Mouse (Mus musculus): Measurements from ENCODE around the gene Nckap5. TPM values are rescaled to one million over a fixed set of nuclear protein-coding genes. Genes with fewer than 3 reads are reported as not detected.

The Nckap5 gene
- total and polyA plus RNA-seq, 2 experiments from 2014 or later: 9.3 to 10.2 TPM

DNA sequence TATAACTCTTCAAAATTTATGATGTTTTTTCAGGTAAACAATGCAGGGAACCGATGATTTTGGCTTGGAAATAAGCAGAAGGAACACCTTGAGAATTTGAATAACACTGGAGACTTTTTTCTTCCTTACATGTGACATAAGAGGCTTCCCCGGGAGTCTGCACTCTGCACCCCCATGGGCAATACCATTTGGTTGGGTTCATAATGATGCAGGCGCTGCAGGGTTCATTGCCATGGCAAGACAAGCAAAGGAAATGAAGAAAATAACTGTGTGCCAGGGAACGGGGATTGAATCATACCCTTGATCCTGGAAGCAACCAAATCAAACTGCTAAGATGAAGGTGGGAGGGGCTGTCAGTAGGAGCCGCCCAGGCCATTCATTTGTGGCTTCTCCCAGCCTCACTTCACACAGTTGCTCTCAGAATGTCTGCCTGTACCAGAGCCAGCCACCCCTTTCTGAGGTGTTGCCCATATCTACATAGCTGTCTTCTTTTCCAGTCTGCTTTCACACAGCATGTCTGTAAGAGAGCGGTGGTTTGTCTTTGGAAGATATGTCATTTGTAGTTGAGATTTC, 392.5 kb downstream of the Nckap5 start:
- no peak for TF ChIP-seq CTCF (IDR thresholded peaks at IDR 0.05; ENCODE audit: low read depth)
- Histone ChIP-seq H3K9me3 (ENCODE audit: low read length) (no peaks in the 10 kb centered on the region), H3K27me3 (ENCODE audit: insufficient read depth, low read length) (no peaks in the 10 kb centered on the region), H3K36me3 (ENCODE audit: insufficient read depth) (no peaks in the 10 kb centered on the region), H3K4me2 (ENCODE audit: low read depth) (no peak overlapping the region), H3K4me1 (ENCODE audit: insufficient read depth) (peaks cover 9% of the 10 kb centered on the region; the same call in 1 of the 2 replicates), H3K4me3 (ENCODE audit: low read depth, low read length) (no peak overlapping the region), H3K27ac (ENCODE audit: low read depth, low read length) (0 out of 2 replicates have a peak overlapping the region, but pooled peaks have one; percentile 3), H3K9ac (no peak overlapping the region)
- DNase-seq (no peak), ATAC-seq (peak; percentile 81)
- 53% methylated on average over 6 of the region's 6 CpGs for WGBS

DNA sequence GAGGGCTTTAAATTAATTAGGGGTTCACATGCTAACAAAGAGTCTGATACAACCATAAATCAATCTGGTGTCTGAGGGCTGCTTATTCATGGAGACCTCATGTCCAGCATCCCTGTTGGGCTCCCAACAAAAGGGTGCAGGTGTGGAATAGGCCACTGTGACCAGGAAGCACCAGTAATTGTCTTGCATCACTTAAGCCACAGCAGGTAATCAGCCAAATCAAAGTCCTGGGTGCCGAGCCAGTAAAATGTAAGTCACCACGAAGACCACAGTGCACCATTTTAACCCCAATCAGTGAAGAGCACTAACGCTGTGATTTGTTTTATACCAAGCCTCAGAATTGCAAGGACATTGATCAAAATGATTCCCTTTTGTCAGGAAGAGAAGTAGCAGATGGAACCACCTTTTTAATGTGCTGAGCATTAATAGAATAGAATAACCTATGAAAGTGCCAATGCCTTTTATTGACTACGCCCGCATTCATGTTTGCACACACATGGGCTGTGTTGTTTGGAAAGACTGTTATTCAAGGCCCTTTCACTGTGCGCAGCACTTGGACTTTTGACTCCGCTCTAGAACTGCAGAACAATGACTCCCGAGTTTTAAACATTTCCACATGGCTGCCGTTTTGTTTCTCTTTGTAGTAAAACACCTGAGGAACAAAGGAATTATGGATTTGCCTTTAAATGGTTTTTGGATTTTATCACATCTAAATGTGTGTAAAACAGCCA, 393.5 kb downstream of the Nckap5 start:
- ATAC-seq (peak; percentile 21; the same call in 1 of the 2 replicates), DNase-seq (no peak)
- Histone ChIP-seq H3K27ac (ENCODE audit: low read depth, low read length) (peak overlapping the region; percentile 3; the same call in 1 of the 2 replicates), H3K4me2 (ENCODE audit: low read depth) (no peak overlapping the region), H3K27me3 (ENCODE audit: insufficient read depth, low read length) (no peaks in the 10 kb centered on the region), H3K9ac (no peak overlapping the region), H3K4me1 (ENCODE audit: insufficient read depth) (peaks cover 9% of the 10 kb centered on the region; the same call in 1 of the 2 replicates), H3K36me3 (ENCODE audit: insufficient read depth) (no peaks in the 10 kb centered on the region), H3K9me3 (ENCODE audit: low read length) (no peaks in the 10 kb centered on the region), H3K4me3 (ENCODE audit: low read depth, low read length) (no peak overlapping the region)
- WGBS: 40% methylated on average over 9 of the region's 9 CpGs
- no peak for TF ChIP-seq CTCF (IDR thresholded peaks at IDR 0.05; ENCODE audit: low read depth)

DNA sequence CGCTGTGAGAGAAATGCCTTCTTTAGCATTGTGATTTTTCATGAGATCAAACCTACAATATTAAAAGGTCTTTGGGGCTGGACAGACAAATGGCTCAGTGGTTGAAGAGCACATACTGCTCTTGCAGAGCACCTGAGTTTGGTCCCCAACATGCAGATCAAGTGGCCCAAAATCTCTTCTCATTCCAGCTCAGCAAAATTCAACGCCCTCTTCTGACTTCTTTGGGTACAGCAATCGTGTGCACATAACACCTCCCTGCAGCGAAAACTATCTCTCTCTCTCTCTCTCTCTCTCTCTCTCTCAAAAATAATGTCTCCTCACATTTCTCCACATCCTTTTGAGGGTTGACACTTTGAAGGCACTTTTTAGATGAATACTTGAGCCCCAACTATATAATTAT, 398.3 kb downstream of the Nckap5 start:
- 86% methylated on average over 4 of the region's 4 CpGs for WGBS

DNA sequence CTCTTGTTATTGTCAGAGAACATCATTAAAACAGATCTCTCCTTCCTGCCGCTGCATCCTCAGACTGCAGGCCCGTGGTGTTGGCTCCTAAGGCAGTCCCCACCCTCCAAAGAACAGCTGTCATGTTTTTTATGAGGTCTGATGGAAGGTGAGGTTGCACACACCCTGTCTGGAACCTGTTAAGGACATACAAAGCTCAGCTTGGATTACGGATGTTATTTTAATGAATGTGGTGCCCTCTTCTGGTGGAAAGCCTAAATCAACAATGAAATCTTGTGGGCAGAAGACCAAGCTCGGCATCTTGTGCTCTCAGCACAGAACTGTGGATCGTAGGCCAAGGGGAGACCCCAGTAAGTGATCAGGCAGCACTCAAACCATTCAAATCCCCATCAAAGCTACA, 399.0 kb downstream of the Nckap5 start:
- Histone ChIP-seq H3K27ac (ENCODE audit: low read depth, low read length) (0 out of 2 replicates have a peak overlapping the region, but pooled peaks have one; percentile 40), H3K4me2 (ENCODE audit: low read depth) (0 out of 2 replicates have a peak overlapping the region, but pooled peaks have one; percentile 7)
- peak; percentile 92 for DNase-seq

More for the DNA sequence above, 398.3 kb downstream of the Nckap5 start:
- H3K9me3 ChIP-seq (ENCODE audit: low read length): no peaks in the 10 kb centered on the region
- no peak overlapping the region for H3K4me3 ChIP-seq (ENCODE audit: low read depth, low read length)
- H3K36me3 ChIP-seq (ENCODE audit: insufficient read depth): no peaks in the 10 kb centered on the region
- H3K27ac ChIP-seq (ENCODE audit: low read depth, low read length): no peak overlapping the region
- H3K9ac ChIP-seq: no peak overlapping the region
- DNase-seq (peak; percentile 47), ATAC-seq (peak; percentile 16; the same call in 1 of the 2 replicates)
- no peaks in the 10 kb centered on the region for H3K27me3 ChIP-seq (ENCODE audit: insufficient read depth, low read length)
- no peak overlapping the region for H3K4me2 ChIP-seq (ENCODE audit: low read depth)
- H3K4me1 ChIP-seq (ENCODE audit: insufficient read depth): peaks cover 3% of the 10 kb centered on the region; the same call in 1 of the 2 replicates
- TF ChIP-seq CTCF (IDR thresholded peaks at IDR 0.05; ENCODE audit: low read depth): peak; percentile 48

DNA sequence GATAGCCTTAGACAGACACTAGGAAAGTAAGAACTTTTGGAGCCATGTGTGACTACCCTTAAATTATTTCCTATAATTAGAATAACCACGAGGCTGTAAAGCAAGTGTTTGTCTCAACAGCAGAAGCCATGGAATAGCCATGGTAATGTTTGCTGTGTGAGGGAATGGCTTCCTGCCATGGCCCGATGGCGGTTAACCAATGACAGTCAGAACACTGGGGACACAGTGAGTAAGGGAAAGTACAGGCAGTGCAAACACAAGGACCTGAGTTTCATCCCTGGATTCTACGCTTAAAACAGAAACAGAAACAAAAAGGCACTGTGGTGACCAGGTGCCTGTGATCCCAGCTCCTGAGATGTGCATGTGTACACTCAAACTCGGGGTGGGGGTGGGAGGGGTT, 419.2 kb downstream of the Nckap5 start:
- Histone ChIP-seq H3K4me1 (ENCODE audit: insufficient read depth) (no peaks in the 10 kb centered on the region), H3K27me3 (ENCODE audit: insufficient read depth, low read length) (no peaks in the 10 kb centered on the region), H3K9me3 (ENCODE audit: low read length) (no peaks in the 10 kb centered on the region), H3K4me2 (ENCODE audit: low read depth) (no peak overlapping the region), H3K9ac (no peak overlapping the region), H3K4me3 (ENCODE audit: low read depth, low read length) (no peak overlapping the region), H3K27ac (ENCODE audit: low read depth, low read length) (no peak overlapping the region), H3K36me3 (ENCODE audit: insufficient read depth) (no peaks in the 10 kb centered on the region)
- DNase-seq (no peak), ATAC-seq (no peak)
- WGBS: 75% methylated on average over 5 of the region's 5 CpGs
- no peak for TF ChIP-seq CTCF (IDR thresholded peaks at IDR 0.05; ENCODE audit: low read depth)

More for the DNA sequence above, 399.0 kb downstream of the Nckap5 start:
- Histone ChIP-seq H3K4me1 (ENCODE audit: insufficient read depth) (peaks cover 3% of the 10 kb centered on the region; the same call in 1 of the 2 replicates), H3K27me3 (ENCODE audit: insufficient read depth, low read length) (no peaks in the 10 kb centered on the region), H3K9ac (no peak overlapping the region), H3K36me3 (ENCODE audit: insufficient read depth) (no peaks in the 10 kb centered on the region), H3K4me3 (ENCODE audit: low read depth, low read length) (no peak overlapping the region; the same call in 1 of the 2 replicates), H3K9me3 (ENCODE audit: low read length) (no peaks in the 10 kb centered on the region)
- ATAC-seq: peak; percentile 86
- WGBS: 11% methylated on average over 5 of the region's 5 CpGs
- peak; percentile 80 for TF ChIP-seq CTCF (IDR thresholded peaks at IDR 0.05; ENCODE audit: low read depth)

DNA sequence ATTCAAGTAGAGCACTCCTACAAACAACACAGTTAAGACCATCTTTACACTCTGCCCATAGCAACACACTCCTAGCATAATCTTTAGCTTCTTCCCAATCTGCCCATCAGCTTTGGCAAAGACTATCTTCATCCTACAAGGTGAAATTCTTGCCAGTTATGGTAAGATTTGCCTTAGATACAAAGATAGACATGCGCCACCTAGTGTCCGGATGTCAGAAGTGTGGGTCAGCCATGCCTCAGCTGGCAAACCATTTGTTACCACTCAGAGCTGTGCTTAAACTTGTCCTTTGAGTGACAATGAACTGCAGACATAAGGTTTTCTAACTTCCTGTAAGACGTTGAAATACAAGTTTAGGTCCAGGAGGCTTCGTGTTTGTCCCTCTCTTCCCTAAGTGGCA, 422.7 kb downstream of the Nckap5 start:
- H3K4me1 ChIP-seq (ENCODE audit: insufficient read depth): no peaks in the 10 kb centered on the region
- H3K36me3 ChIP-seq (ENCODE audit: insufficient read depth): no peaks in the 10 kb centered on the region
- H3K27me3 ChIP-seq (ENCODE audit: insufficient read depth, low read length): no peaks in the 10 kb centered on the region
- ATAC-seq: no peak
- H3K27ac ChIP-seq (ENCODE audit: low read depth, low read length): no peak overlapping the region
- no peaks in the 10 kb centered on the region for H3K9me3 ChIP-seq (ENCODE audit: low read length)
- TF ChIP-seq CTCF (IDR thresholded peaks at IDR 0.05; ENCODE audit: low read depth): peak; percentile 58
- no peak overlapping the region for H3K4me2 ChIP-seq (ENCODE audit: low read depth)
- no peak overlapping the region for H3K4me3 ChIP-seq (ENCODE audit: low read depth, low read length)
- H3K9ac ChIP-seq: no peak overlapping the region
- 22% methylated on average over 4 of the region's 4 CpGs for WGBS
- no peak for DNase-seq

DNA sequence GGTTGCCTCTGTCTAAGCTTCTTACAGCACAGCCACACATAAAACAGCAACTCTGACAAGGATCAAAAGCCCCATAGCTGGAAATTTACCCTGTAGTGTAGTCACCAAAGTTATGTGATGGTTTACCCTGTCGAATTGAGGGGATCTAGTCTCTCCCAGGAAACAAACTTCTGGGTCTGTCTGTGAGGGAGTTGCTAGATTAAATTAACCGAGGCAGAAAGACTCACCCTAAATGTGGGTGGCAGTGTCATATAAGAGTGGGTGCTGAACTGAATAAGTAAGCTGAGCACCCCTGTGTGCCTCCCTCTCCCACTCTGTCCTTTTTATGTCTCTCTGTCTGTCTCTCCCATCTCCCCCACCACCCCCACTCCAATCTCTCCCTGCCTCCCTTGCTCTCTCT, 425.1 kb downstream of the Nckap5 start:
- H3K9me3 ChIP-seq (ENCODE audit: low read length): no peaks in the 10 kb centered on the region
- DNase-seq (no peak), ATAC-seq (no peak)
- no peak overlapping the region for H3K9ac ChIP-seq
- H3K27ac ChIP-seq (ENCODE audit: low read depth, low read length): no peak overlapping the region
- no peaks in the 10 kb centered on the region for H3K4me1 ChIP-seq (ENCODE audit: insufficient read depth)
- TF ChIP-seq CTCF (IDR thresholded peaks at IDR 0.05; ENCODE audit: low read depth): no peak
- WGBS: 87% methylated on average over 2 of the region's 2 CpGs
- no peak overlapping the region for H3K4me3 ChIP-seq (ENCODE audit: low read depth, low read length)
- H3K27me3 ChIP-seq (ENCODE audit: insufficient read depth, low read length): no peaks in the 10 kb centered on the region
- H3K4me2 ChIP-seq (ENCODE audit: low read depth): no peak overlapping the region
- no peaks in the 10 kb centered on the region for H3K36me3 ChIP-seq (ENCODE audit: insufficient read depth)

Data from forebrain, postnatal 0 days (tissue).